Mouse (Mus musculus): ENCODE data around the gene Rtn4rl2.
"Not testable (repeated sequence)": the region's sequence is repeated elsewhere in the genome, so short reads cannot be mapped to it uniquely, and the experiment has no call there.

Gene Rtn4rl2

DNA sequence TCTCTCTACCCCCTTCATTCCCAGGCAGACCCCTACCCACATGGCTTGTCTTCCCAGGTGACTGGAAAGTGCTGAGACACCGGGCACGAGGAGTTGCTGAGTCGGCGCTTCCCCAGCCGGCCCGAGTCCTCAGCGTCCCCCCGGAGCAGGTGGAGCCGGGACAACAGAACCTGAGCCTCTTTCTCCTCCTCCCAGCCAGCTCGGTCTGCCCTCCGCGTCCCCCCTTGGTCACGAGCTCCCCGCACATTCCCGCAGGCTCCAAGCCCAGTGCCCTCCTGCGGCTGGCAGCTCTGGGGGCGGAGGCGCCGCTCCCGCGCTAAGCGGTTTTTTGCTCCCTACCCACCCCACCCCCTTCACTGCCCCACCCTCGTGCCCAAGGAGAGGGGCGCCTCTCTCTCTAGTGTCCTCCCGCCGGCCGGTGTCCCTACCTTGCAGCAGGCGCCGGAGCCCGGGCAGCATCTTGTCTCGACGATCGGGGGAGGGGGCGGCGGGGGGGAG, at the start of gene Rtn4rl2:
TSS of gene Rtn4rl2 (minus strand) at position 477 of the 498 bp plus-strand sequence.
- no peak for DNase-seq (ENCODE audit: low read depth, low spot score)

DNA sequence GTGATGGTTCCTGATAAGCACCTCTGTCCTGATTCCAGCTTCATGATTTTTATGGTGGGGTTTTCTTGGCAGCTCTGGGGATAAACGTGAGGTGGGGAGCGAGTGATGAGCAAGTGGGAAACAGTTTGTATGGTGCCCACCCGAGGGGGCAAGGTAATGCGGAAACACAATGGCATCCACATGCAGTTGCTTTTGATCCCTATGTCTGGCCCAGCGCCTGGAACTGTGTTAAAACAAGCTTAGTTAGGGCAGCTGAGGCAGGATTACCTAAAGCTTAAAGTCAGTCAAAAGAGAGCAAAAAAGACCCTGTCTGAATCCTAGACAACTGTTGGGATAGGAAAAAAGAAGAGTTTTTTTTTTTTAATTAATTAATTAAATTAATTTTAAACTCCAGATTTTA, 48.6 kb upstream of the Rtn4rl2 start:
- no peak for DNase-seq (ENCODE audit: low read depth, low spot score)

DNA sequence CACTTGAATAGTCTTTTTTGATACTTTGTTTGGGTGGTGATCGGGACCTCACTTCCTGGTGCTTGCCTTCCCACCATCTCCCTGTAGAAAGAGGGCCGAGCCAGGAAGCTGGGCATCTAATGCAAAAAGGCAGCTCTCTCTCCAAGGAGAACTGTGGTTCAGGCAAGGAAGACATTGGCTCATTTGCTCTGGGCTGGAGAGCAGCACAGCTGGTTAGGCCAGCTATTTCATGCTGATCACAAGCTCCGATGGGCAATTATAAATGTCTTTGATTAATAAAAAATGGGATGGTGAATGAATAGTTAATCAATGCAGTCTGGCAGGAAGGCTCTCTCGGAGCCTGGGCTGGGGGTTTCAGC, 48.1 kb upstream of the Rtn4rl2 start:
- DNase-seq (ENCODE audit: low read depth, low spot score) = no peak

DNA sequence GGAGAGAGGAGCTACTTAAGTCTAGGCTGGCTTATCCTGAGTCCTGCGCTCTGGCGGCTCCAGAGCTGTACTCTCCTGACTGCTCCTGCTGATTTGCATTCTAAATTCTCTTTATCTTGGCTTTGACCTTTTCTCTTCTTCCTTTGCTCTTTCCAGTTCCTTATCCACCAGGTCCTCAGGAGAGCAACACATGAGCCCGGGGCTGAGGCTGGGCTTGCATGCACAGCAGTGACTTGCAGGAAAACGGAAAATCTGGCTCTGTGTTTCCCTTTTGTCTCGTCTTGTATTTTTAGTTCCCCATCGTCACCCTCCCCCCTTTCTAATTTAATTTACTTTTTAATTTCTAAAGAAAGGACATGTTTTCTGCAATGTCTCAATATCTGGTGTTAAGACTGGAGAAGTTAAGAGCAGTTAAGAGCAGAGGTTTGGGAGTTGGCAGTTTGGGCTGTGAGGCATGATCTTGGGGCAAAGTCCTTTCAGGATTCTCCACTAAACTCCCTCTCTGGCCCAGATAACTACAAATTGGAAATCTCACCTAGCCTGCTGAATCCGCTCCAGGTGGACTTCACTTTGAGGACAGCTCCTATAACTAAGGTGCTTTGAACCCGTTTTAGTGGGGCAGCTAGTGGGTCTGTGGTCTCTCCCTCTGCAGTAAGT, 47.6 kb upstream of the Rtn4rl2 start:
- DNase-seq (ENCODE audit: low read depth, low spot score) = no peak

DNA sequence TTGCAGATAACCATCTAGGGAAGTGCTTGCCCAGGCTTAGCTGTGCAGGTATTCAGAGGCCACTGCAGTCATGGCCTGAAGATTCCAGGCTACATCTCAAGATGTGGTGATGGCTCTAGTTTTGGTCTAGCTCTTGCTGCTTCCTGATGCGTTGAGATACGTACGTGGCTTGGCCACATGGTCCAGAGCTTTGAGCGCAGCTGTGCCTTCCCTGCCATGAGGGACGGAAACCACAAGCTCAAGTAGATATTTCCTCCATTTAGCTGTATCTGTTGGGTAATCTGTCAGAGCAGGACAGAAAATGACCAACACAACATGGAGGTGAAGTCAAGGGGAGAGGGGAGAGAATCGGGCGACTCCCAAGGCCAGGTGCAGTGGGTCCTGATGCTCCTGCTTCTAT, 43.7 kb upstream of the Rtn4rl2 start:
- DNase-seq (ENCODE audit: low read depth, low spot score) = no peak

DNA sequence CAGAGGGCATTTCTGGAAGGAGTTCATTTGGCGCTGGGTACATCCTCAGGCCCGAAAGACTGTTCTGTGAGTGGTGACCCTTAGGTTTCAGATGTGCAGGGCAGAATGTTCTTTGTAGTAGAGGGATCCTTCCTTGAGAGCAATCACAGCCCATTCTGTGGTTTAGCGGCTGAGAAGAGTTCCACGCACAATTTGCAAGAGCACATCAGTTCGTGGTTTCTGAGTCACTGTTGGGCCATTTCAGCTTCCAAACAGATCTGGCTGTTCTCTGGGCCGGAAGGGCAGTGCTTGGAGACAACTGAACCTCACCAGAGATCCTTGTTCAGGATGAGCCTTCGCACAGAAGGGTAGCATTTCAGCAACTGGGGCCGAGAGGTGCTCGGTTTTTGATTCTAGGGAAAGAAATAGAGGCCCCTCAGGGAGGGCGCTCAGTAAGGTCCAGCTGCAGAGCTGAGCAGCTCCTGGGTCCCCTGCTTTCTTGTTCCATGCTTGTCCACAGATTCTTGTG, 33.1 kb upstream of the Rtn4rl2 start:
- no peak for DNase-seq (ENCODE audit: low read depth, low spot score)

DNA sequence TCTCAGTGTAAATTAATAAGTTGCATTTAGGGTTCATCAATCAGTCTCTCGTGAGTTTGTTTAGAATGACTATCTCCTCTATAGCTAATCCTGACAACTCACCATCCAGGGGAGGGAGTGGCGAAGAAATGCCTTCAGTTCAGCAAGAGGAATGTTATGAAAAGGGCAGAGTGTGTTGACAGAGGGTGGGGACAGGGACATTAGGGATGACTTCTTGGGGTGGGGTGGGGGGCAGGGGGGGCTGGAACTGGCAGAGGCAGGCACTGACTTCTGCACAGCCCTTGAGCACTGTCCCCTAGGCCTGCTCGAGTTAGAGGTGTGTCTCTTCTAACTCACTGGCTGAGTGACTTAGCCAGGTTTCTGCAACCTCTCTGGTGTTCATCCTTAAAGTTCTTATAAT, 31.7 kb upstream of the Rtn4rl2 start:
- no peak for DNase-seq (ENCODE audit: low read depth, low spot score)

DNA sequence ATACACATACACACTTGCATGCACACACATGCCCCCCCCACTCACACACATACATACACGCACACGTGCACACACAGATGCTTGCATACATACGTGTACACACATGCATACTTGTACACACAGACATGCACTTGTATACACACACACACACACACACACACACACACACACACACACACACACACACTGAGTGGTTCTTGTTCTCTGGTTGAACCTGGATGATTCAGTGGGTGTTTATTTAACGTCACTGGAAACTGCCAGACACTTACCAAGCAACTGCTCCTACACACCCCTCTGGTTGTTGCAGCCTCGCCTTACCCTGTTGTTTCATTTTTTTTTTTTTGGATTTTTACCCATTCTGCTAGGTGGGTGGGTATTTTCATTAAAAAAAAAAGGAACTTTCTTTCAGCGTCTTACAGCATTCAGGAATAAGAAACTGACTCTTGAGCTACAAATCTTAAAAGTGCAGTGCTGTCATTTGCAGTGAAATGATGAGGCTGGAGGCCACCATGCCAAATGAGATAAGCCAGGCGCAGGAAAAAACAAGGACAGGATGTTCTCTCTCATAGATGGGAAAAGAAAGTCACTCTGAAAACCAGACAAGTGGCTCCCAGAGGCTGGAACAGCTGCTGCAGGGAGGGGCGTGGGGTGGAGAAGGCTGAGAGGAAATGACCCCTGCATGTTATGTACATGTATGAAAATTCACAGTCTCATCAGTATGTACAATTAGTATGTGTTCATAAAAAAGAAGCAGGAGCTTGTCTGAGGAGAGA, 30.2 kb upstream of the Rtn4rl2 start:
- DNase-seq (ENCODE audit: low read depth, low spot score) = no peak

DNA sequence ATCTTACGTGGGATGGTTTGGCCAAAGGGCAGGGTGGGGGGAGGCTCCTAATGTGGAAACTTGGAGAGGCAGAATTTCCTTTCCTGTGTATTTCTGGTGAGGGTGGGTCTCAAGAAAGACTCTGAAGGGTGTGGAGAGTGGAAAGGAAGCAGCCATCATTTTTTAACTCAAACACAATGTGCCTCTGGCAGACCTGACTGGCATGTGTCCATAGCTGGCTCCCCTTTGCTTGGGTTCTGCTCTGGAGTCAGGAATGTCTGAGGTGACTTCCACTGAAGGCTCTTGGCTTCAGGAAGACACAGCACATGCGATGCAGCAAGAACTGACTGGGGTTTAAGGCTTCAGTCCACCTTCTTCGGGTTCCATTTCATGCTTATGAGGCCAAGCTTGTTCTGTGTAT, 28.8 kb upstream of the Rtn4rl2 start:
- no peak for DNase-seq (ENCODE audit: low read depth, low spot score)

DNA sequence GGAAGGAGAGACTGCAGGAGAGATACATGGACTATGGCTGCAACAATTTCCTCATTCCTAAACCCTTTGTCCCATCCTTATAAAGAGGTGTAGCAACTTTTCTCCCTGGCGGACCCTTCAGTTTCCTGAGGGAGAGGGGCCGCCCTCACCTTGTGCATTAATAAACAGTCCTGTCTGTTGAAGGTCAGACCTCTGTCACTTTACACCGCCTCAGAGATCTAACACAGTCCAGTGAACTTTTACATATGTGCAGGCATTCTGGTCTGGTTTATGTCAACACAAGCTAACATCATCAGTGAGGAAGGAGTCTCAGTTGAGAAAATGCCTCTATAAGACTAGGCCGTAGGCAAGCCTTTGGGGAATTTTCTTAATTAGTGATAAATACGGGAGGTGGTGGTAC, 27.4 kb upstream of the Rtn4rl2 start:
- no peak for DNase-seq (ENCODE audit: low read depth, low spot score)

DNA sequence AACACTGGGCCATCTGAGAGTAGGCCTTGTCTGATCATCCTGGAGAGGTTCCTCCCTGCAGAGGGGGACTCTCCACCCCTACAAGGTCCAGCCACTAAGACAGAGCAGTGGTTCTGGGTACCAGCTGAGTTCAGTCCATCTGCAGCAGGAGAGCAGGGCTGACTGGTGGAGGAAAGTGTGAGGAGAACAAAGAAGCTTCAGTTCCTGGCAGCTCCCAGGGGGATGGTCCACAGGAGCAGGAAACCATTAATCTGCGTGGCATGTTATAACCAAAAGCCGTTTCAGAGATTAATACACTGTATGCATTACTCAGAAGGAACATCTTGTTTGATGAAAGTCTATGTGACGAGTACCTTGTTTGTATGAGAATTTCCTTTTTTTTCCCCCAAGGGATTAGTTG, 26.2 kb upstream of the Rtn4rl2 start:
- DNase-seq (ENCODE audit: low read depth, low spot score) = no peak

DNA sequence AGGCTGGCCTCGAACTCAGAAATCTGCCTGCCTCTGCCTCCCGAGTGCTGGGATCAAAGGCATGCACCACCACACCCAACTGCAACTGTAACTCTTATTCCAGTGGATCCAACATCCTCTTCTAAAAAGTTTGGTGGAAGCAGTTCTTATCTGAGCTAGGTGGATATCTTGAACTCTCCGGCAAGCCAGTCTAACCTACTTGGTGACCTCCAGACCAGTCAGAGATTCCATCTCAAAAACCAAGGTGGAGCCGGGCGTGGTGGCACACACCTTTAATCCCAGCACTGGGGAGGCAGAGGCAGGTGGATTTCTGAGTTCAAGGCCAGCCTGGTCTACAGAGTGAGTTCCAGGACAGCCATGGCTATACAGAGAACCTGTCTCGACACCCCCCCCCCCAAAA, 10.2 kb upstream of the Rtn4rl2 start:
- DNase-seq (ENCODE audit: low read depth, low spot score) = not testable (repeated sequence)

DNA sequence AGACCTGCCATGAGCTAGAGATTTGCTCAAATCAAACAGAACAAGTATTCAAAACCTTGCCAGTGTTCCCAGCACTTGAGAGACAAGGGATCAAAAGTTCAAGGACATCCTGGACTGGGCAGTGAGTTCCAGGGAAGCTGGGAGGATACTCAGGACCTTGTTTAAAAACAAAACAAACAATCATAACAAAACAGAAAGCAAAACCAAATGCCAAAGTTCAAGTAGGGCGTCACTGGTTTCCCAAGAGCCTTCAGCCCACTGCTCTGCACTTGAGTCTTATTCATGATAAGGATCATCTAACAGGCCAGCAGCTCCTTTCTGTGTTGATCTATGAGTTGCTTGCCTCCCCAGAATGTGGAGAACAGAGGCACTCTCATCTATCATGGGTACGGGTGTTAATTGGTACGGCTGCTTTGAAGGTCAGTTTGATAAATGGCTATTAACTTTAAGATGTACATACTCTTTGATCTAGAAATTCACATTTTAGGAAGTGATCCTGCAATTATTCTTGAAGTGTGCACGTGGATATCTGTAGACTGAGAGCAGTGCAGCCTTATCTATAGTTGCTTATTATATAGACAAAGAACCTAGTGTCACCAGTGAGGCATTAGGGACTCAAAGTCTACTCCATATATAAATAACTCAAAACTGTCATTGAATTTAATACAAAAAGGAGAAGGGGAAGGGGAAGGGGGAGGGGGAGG, 9.1 kb upstream of the Rtn4rl2 start:
- DNase-seq (ENCODE audit: low read depth, low spot score) = no peak

DNA sequence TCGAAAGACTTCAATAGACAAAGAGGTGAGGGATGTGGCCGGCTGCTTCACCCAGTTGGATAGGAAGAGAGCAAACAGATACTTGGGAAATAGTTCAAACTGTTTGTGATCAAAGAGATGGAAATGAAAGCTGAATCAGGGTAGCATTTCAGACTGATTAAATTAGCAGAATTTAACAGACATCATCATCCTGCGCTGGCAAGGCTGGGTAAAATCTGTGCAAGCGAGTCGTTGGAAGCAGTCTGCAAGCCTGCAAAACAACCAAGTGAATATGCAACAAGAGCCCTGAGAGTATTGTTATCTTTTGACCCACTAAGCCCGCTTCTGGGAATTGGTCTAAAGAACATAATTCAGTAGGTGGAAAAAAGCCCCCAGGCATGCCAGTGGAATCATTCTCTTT, 6.8 kb upstream of the Rtn4rl2 start:
- DNase-seq (ENCODE audit: low read depth, low spot score) = no peak

DNA sequence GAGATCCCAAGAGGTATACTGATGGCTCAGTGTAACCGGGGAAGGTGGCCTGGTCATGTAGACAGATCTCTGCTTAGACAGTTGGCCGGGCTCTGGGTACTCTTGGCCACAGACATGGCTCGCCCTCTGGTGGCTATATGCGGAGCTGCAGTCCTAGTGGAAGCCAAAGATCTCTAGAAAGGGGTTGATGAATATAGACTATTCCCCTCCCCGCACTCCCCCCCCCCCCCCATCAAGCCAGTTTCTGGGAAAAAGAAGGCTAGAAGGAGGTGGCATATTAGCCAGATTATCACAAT, 3.5 kb upstream of the Rtn4rl2 start:
- DNase-seq (ENCODE audit: low read depth, low spot score) = peak; percentile 64

DNA sequence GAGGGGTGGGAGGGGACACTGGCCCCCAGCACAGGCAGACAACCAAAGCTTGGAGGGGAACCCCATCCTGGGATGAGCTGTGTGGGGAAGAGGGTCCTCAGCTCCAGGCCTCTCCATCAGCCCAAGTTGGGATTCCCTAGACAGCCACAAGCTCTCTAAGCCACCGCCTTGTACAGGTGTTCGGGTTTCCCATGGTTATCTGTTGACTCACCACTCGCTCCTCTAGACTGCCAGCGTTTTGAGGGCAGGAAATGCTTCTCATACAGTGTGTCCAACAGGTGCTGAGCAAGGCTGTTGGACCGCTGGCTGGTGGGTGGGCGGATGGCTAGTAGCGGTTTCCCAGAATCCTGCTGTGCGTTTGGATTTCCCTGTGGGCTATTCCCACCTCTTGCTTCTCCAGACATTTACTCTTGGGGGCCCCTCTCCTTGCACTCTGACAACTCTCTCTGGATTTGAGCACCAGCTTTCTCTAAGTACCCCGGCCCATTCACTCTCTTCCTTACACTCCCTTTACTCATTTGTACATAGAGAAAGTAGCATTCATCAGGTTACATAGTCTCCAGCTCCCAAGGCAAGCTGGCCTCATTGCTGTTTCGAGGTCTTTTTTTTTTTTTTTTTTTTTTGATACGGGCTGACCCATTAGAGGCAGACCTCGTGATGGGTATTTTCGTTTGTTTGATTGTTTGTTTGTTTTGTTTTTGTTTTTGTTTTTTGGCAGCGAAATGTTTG, 3.0 kb upstream of the Rtn4rl2 start:
- no peak for DNase-seq (ENCODE audit: low read depth, low spot score)

DNA sequence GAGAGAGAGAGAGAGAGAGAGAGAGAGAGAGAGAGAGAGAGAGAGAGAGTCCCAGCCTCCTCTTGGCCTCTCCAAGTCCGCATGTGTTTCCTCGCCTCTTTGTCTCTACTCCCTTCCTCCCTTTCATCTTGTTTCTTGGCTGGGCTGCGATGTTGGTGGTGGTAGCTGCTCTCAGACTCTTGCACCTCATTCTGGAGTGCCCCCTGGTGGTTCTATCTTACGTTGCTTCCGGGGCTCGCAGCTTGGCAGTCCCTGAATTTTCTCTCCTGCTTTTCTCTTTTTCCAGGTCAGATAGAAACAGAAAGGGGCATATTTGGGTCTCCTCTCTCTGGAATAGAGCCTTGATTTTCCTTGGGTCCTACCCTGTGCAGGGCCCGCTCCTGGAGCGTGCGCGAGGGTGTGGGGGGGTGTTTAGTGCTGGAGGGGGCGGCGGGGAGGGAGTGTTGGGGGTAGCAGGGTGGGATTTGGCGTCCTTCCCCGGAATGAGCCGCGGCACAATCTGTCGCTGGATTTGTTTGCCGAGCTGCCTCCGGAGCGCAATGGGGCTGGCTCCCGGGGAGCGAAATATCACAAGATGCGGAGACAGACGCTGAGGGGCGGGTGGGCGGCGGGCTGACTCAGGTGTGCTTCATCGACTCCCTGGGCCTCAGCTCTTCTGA, 2.3 kb upstream of the Rtn4rl2 start:
- DNase-seq (ENCODE audit: low read depth, low spot score) = peak; percentile 67

DNA sequence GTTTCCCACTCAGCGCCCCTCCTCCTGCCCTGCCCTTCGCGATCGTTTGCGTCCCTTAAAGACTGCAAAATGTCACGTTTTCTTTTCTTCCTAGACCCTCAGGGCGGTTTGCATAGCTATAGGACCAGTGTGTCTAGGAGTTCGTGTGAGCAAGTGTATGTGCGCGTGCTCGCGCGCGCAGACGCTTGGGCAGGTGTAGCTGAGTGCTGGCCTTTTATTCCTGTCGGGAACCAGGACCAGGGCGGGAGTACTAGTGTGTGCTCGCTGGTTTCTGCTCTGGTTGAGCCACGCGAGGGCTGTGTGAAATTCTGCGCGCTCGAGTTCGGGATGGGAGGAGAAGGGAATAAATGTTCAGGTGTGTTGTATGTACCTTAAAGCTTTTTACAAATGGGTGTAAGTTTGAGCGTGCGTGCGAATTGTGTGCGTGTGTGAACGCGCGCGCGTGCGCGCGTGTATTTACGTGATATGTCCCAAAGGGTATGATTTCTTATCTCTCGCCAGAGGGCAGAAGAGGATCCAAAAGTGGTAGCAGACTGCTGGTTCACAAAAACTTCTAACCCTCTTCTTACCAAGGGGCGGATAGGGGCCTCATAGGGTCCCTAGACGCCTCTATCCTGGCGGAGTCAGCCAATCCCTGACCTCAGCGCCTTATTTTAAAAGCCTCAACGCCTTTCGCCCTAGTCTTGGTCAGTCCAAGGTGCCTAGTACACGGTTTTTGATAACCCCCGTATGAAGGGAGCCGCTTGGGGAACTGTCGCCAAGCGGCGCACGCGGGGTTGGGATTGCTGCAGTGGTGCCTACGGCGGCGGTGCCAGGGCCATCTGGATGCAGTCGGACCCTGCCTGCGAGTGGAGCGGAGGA, 1.1 kb upstream of the Rtn4rl2 start:
- peak; percentile 50 for DNase-seq (ENCODE audit: low read depth, low spot score)

DNA sequence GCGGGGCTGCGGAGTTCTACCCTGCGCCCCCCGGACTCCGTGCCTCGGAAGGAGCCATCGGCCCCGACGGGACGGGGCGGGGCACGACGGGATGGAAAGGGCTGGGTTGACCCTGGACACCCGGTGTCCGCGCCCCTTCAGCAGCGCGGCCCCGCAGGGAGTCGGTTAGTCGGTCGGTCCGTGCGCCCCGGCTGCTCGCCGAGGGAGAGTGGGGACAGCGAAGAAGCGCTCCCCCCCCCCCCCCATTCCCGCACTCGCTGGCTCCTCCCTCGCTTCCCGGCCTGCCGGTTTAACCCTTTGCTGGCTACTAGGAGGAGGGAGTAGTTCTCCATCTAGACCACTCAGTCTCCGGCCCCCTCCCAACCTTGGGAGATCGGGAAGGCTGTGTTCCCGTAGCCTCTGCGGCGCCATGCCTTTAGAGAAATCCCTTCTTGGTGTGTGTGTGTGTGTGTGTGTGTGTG, 341 bp upstream of the Rtn4rl2 start:
- no peak for DNase-seq (ENCODE audit: low read depth, low spot score)

Measured in CD4-positive helper T cell, adult 2 months (primary cell).